Mouse (Mus musculus): ENCODE measurements around the gene Hnrnpk.
"Not testable (repeated sequence)": the region's sequence is repeated elsewhere in the genome, so short reads cannot be mapped to it uniquely, and the experiment has no call there.

The Hnrnpk gene

DNA sequence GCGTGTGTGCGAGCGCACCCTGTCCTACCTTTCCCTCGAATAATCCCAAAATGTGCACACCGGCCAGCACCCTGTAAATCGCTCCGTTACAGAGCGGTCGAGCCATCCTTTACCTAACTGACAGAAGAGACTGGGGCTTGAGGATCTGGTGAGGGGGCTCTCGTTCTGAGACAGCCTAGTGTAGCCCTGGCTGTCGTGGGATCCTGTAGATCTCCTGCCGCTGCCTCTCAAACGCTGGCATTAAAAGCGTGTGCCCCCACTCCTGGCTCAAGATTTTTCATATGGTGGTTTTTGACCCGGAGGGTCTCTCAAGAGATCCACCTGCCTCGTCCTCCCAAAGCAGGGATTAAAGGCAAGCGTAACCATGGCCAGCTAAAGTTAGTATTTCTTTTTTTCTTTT is at the start of gene Hnrnpk:
Gene Hnrnpk (minus strand): TSS at position 101 of the 400 bp plus-strand sequence.
- DNase-seq (ENCODE audit: low spot score in 2 of 2): not testable (repeated sequence)

DNA sequence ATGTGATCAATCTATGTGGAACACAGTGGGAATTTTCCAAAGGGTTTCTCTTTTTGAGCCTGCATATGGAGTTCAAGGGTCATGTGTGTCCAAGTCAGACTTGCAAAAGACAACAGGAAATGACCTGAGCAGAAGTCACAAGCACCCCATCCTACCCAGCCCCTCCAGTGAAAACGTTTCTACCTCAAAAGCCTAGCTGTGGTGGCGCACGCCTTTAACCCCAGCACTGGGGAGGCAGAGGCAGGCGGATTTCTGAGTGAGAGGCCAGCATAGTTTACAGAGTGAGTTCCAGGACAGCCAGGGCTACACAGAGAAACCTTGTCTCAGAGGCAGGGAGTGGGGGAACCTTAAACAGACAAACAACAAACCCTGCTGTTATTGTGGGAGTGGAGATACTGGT is 49.1 kb upstream of the Hnrnpk start:
- DNase-seq (ENCODE audit: low spot score in 2 of 2): no peak

DNA sequence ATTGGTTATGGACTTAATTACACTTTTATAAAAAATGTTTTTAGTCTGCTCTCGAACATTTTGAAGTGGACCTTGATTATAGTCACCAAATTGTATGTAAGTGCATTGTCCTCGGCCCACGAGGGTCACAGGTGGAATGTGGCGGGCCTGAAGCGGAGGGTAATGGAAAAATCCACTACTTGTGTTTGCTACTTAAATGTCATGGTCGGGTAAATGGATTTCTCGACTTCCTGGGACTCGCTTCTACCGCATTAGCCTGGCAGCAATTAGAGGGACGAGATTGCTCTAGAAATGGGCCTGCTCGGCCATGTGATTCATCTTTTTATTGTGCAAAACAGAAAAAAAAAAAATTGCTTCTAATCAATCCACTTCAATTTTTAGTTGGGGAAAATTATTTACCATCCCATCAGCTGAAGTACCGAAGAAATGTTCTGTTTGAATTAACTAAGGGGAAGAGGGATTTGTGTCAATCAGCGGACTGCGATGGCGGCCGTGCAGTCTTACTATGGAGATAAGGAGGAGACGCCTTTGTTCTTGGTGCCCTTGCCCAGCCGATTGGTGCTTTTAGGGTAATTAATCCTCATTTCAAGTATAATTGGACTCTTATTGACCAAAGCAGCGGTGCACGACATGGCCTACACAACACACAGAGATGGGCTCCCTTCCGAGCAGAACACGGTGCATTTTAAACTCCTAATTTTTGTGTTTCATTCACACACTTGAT is 47.5 kb upstream of the Hnrnpk start:
- DNase-seq (ENCODE audit: low spot score in 2 of 2): no peak

DNA sequence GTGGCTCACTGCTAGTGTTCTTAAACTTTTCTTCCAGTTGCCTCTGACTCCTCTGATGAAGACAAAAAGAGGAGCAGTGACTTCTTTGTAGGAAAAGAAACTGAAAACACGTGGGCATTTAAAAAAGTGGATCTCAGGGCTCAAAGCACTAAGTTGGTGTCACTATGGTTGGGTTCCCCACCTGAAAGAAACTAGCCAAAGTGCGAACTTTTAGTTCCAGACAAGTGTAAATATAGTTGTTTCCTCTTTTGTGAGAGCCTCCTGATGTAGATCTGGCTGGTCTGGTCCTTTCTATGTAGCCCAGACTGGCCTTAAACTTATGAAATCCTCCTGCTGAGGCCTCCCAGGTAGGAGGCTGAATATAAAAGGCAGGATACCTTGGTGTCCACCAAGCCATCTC is 43.4 kb upstream of the Hnrnpk start:
- no peak for DNase-seq (ENCODE audit: low spot score in 2 of 2)

DNA sequence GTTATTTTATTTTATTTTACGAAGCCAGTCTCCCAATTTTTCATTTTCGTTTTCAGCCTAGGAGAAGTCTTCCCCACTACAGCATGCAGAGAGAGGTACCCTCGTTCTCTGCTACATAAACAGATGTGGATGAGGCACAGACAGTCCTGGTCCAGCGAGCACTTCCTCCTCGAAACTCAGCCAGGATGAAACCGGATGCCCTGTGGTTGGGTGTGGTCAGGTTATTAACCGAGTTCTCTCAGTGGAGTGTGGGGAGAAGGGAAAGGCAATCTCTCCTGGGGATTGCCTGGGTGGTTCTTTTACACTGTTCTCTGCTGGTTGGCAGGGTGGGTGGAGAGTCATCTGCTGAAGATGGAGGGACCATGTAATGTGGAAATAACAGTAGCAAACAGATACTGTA is 40.6 kb upstream of the Hnrnpk start:
- DNase-seq (ENCODE audit: low spot score in 2 of 2): no peak

DNA sequence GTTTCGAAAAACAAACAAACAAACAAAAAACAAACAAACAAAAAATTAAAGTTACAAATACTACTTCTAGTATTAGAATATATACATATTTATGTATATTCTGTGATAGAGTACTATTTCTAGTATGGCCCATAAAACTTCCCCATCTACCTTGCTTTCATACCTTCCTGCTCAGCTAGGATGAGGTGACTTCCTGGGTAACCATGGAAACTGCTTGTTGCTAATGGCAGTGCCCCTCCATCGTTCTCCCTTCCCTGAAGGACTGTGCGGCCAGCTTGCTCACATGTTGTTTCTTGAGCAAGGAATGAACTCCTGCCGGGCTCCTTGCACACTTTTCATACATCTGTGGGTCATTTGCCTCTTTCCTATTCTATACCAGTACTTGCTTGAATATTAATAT is 40.2 kb upstream of the Hnrnpk start:
- DNase-seq (ENCODE audit: low spot score in 2 of 2): no peak

DNA sequence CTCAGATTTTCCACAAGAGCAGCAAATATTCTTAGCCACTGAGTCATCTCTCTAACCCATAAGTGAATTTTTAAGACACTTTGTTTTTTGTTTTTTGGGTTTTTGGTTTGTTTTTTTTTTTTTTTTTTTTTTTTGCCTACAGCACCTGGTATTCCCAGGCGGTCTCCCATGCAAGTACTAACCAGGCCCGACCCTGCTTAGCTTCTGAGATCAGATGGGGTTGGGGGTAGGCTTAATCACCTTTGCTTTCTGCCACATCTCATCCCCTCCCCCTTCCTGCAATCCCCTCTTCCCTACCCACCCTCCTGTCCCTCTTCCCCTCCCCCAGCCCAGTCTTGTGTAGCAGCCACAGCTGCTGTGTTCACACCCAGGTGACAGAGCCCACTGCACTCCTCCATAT is 36.6 kb upstream of the Hnrnpk start:
- no peak for DNase-seq (ENCODE audit: low spot score in 2 of 2)

DNA sequence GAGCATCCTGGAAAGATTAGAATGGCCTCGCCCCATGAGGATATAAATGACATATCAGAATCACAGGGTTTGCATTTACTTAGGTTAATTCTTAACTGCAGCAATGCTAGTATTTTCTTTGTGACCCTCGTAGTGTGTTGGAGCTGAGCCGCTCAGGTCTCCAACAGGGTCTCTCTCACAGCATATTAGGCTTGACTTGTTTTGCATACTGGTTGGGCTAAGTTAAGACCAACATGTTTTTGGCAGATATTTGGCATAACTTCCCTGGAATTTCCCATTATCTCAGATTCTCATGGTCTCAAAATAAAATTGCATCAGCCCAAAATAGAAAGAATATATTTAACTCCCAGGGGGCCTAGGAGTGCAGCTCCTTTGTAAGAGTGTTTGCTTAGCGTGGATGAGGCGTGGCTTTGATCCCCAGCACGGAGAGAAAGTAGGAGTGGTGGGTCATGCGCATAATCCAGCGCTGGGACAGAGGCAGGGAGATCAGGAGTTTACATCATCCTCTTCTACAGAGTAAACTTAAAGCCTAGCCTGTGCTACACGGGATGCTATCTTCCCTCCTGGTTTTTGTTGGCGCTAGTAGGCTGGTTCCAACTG is 20.0 kb upstream of the Hnrnpk start:
- DNase-seq (ENCODE audit: low spot score in 2 of 2): no peak

DNA sequence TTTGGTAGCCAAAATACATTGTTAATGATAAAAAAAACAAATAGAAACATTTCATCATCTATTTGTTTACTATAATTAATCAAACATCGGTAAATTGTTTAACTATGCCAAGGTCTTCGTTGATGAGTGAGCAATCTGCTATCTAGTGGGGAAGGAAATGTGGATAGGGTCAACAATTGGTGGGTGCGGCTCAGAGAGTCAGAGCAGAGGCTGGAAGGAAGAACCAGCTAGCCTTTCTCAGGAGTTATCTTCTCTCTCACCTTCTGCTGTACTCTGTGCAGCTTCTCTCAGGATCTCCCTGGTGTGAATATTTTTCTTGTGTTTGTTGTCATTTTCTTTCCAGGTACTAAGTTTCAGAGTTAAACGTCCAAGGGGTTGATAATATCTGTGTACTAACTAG is 19.1 kb upstream of the Hnrnpk start:
- no peak for DNase-seq (ENCODE audit: low spot score in 2 of 2)

DNA sequence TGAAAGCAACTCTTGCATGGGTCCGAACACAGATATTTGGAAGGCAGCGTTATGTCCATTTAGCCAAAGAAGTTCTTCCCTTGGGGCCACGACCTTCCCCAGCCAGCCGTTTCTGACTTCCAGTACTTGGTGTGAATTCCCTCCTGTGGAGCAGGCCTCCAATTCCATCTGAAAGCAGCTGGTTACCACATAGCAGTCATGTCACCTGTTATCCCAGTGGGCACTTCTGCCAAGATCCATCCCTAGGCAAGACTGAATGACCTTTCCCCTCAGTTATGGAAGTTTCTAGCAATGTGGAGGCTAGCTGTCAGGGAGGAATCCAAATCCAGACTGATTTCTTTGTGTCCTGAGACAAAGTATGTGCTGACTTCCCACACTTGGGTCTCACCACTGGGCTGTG is 17.9 kb upstream of the Hnrnpk start:
- no peak for DNase-seq (ENCODE audit: low spot score in 2 of 2)

DNA sequence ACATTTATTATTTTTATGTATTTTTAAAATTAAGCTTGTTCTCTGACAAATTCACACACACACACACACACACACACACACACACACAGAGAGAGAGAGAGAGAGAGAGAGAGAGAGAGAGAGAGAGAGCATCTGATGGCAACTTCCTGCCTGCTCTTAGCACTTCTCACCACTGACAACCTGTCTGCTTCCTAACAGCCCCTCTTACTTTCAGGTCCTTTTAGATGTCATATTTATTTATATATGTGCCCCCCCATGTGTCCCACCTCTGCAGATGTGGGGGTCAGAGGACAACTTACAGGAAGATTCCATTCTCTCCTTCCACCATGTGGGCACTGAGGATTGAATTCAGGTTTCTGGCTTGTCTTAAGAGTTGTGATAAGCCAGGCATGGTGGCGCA is 16.1 kb upstream of the Hnrnpk start:
- DNase-seq (ENCODE audit: low spot score in 2 of 2): no peak

DNA sequence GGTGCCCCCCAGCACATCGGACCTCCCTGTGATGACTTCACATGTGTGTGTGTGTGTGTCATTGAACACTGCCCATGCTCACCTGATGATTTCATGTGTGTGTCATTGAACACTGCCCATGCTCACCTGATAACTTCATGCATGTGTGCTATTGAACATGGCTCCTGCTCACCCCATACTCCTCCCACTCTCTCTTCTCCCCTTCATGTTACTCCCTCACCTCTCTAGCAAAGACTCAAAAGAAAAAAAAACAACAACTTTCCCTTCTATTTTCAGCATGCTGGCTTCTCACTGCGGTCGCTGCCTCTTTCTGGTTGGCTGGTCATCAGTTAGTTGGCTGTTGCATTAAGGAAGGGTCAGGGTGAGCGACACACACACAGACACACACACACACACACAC is 15.5 kb upstream of the Hnrnpk start:
- DNase-seq (ENCODE audit: low spot score in 2 of 2): no peak

DNA sequence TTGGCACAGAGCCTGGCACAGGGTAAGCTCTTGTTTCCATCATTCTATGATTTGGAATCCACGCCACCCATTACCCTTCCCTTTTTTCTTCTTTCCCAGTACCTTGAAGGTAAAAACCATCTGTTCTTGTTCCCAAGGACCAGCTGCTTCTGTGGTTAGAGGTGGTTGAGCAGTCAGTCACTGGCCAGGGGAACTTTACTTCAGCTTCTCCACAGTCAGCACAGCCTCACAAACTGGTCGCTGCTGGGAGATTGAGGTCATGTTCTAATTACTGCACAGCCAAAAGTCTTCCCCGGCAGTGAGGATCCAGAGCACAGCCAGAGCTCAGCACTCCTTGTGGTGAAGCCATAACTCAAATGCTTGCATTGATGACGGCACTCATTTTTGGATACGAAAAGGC is 12.7 kb upstream of the Hnrnpk start:
- DNase-seq (ENCODE audit: low spot score in 2 of 2): no peak

DNA sequence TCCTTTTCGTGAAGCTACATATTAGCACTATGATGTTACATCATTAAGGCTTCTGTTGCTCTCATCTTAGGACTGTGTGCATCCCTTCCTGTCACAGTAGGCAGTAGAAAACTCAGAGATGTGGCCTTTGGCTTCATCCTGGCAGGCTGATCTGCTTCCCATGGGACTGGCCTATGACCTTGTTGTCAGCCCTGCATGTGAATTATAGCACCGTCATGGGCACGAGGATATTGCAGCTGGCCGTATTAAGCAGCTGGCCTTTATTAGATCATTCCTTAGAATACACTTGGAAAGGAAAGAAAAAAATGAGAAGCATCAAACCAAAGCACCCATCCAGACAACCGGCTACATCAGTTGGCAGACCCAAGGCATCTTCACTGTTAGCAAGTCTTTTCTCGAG is 12.2 kb upstream of the Hnrnpk start:
- no peak for DNase-seq (ENCODE audit: low spot score in 2 of 2)

DNA sequence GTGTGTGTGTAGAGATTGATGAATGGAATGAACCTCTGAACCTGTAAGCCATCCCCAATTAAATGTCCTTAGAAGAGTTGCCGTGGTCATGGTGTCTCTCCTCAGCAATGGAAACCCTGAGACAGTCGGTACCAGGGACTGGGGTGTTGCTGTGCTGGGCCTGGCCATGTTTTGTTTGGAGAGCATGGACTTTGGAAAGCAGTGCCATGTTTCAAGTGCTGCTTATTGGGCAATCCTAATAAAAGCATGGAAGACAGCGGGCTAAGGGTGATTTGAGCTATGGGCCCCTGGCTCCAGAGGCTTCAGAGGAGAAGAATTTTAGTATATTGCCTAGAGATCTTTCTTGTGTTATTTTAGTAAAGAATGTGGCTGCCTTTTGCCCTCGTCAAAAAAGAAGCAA is 7.9 kb upstream of the Hnrnpk start:
- no peak for DNase-seq (ENCODE audit: low spot score in 2 of 2)

DNA sequence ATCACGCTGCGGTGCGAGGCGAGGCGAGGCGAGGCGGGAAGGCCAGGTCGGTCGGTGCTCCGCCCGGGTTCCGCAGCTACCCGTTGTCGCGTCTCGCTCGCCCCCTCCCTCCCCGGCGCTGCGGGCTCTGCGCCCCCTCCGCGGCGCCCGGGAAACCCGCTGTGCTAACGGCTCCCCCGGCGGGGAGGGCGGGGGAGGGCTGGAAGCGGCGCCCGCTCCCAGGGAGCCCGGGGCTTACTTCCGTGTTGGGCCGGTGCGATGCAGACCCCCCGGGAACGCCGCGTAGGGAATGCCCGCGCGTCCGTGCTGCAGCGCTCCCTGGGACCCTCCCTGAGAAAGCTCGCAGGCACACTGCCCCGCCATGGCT is 416 bp downstream of the Hnrnpk start:
- DNase-seq (ENCODE audit: low spot score in 2 of 2): no peak

DNA sequence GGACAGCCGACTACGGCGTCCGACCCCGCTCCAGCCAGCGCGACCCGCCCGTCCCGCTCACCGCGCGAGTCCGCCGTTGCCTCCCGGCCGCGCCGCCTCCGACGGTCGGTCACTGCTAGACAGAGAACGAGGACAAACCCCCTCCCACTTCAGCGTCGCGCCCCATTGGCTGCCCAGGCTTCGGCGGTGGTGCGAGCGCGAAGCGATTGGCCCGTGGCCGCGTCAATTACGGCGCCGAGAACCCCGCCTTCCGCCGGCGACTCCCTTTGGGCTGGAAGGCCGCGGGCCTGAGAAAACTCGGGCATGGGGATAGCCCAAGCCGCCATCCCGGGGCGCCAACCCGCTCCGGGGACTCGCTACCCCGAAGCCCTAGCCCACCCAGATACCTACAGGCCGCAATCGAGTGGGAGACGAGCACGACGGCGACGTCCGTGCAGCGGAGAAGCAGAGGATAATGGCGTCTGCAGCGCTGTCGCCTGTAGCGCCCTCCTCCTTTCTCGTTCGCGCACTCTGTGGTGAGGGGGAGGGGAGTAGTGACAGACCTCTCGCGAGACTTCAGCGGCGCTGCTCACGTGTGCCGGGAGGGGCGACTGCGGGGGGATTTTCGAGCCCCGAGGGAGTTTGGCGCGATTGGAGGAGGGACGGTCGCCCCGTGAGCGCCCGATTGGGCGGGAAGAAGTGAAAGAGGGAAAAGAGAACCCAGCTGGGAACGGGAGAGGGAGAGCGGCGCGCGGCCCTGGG is 970 bp downstream of the Hnrnpk start, which contains the start of gene Rmi1:
Gene Rmi1 (plus strand): TSS at position 246 of the 741 bp plus-strand sequence.
- peak; percentile 97 for DNase-seq (ENCODE audit: low spot score in 2 of 2)

DNA sequence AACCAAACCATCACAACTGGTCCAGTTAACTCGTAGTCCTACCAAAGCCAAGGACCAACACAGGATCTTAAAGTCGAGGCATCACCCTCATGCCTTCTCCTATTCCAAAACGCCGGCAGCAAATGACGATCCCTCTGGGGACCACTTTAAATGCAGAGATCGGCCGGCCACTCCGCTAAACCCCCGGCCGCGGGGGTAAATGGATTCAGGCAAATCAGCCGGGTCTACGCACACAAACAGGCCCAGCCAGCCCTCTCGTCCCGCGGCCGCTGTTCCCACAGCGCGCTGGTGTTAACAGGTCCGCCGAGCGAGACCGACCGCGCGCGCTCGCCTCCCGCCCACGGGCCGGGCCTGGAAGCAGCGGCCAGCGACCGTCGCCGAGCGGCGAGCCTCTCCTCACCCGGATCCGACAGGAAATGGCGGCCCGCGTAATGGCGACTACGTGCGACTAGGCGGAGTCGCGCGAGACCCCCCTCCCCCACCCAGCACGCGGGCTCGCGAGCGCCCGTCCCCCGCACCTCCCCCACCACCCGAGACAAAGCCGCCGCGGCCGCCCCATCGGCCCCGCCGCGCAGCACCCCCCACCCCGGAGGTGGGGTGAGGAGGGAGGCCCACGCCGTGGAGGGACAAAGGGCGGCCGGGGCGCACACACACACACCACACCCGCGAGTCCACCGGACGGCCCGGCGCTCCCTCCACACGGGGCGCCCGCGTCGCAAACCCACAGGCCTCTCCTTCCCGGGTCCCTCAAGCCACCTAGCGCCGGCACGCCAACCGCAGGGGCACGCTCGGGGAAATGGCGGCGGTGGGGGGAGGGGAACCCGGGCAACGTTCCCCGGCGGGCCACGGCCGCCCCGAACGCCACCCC is 1.8 kb downstream of the Hnrnpk start:
- DNase-seq (ENCODE audit: low spot score in 2 of 2): peak; percentile 66 to 70

DNA sequence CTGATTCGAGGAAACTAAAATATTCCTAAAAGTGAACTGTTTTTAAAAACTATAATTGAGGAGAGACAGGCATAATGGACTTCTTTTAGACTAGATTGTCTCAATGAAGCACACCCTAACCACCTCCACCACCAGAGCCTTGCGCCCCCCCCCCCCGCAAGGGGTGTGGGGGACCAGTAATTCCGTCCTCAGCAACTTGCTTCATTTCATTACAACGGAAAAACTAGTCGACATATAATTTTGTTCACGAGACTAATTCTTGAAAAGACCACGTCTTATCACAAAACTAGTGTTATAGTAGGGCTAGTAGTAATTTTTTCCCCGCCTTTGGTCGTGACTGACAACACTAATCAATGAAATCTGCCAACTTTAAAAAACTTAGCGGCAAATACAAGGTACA is 2.6 kb downstream of the Hnrnpk start:
- DNase-seq (ENCODE audit: low spot score in 2 of 2): no peak

DNA sequence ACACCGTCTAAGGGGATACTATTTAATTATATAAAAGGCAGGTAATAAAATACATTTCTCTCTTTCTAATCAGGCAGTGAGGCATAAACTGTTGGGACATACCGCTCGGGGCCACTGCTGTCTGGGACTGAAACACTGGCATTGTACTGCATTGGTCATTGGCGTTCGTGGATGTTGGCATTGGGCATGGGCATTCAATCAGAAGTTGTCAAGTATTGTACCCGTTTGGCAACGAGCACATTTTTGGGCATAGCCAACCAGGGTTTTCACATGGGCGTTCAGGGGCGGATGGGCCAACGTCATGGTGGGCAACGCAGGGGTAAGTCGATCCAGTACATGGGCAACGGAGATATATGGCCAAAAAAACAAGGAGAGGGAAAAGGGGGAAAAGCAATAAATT is 5.5 kb downstream of the Hnrnpk start:
- no peak for DNase-seq (ENCODE audit: low spot score in 2 of 2)

DNA sequence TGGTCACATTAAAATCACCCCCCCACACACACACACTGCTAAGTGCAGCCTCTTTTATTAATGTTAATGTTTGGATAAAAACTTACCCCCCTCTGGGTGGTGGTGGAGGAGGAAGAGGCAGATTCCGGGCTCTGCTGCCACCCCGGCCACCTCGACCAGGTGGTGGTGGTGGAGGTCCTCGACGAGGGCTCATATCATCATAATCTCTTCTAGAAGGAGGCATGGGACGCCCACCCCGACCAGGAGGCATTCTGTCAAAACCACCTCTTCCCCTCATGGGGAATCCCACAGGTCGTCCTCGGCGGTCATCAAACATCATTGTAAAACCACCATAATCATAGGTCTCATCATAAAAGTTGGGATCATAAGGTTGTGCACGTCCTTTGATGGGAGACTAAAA is 8.8 kb downstream of the Hnrnpk start:
- DNase-seq (ENCODE audit: low spot score in 2 of 2): not testable (repeated sequence)

DNA sequence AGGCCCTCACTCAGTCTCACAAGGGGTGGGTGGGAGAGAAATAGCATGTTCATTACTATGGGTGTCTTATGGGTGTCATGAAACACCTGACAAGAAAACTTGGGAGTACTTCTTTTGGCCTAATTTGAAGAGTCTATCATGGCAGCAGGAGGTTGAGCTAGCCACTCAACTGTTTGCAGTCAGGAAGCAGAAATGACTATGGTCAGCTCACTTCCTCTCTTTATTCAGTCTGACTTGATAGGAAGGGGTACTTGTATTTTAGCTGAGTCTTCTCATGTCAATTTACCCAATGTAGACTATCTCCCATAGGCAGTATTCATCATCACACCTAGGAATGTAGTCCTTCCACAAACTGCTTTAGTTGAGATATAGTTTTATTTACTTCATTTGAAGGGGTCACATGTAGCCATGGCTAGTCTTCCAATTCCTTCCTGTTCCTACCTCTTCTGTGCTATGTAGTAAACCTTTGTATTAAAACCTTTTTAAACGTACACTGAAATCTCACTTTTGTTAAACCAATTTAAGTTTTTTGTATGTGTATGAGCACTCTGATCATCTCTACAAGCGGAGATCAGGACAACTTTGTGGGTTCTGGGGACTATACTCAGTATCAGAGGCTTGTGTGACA is 13.7 kb downstream of the Hnrnpk start:
- DNase-seq (ENCODE audit: low spot score in 2 of 2): no peak
